Mouse (Mus musculus) liver, embryonic 14 days (tissue): ENCODE data around the gene Olfr896-ps1. TPM values are rescaled to one million over a fixed set of nuclear protein-coding genes. Genes with fewer than 3 reads are reported as not detected.

Source experiments
- polyA plus RNA-seq: library from polyadenylated mRNA; depleted of rRNA; stranded (reverse); fragments of >200 nt; gene quantifications from 2 replicates; pipeline ENCODE4 v1.2.3, GENCODE M21; 2012; rRNA removed

The Olfr896-ps1 gene
- not detected in 2 replicates for polyA plus RNA-seq

DNA sequence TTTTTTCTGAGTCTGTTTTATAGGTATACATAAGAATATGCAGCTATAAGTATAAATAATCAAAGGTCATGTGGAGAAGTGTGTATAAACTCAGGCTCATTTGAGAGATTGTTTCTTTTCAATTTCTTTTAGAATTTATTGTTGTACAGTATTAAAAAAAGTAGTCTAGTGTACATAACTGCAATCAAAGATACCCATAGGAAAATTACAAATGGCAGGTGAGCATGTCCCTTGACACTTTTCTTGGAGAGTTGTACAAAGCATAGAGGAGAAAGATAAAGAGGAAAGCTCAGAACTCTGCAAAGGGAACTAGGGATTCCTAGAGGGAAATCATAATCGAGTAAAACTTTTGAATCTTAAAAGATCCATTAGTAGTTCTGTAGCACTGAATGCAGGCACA is at the start of gene Olfr896-ps1:
Gene Olfr896-ps1, plus strand, starts transcription at position 301 of the 400 bp plus-strand sequence.

DNA sequence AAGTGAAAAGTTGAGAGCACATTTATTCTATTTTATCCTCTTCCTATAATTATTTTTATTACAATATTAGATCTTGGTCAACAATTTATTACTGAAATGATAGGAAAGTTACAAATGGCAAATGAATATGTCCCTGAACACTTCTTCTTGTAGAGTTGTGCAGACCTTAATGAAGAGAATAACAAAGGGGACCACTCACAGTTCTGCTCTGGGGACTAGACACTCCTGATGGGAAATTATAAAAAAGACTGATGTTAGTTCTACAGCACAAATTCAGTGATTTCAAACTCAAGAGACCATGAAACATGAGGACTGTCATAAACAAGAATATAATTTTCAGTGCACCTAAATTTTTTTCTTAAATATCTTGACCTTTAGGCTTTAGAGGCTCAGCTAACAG is 38.4 kb upstream of the Olfr896-ps1 start, which contains the start of gene Olfr143:
Gene Olfr143, plus strand, starts transcription at position 301 of the 400 bp plus-strand sequence.

DNA sequence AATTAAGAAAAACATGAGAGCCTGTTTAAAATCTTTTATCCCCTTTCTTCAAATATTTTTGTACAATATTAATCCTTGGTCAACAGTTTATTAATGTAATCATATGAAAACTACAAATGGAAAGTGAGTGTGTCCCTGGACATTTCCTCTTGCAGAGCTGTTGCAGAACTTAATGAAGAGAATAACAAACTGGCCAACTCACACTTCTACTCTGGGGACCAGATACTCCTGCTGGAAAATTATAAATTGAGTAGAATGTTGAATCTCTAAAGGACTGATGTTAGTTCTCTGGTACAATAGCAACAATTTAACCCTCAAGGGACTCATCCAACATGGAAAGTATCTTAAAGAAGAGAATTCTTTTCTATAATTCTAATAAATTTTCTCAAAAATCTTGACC is 23.4 kb upstream of the Olfr896-ps1 start, which contains the start of gene Olfr895:
Gene Olfr895, plus strand, starts transcription at position 301 of the 400 bp plus-strand sequence.

DNA sequence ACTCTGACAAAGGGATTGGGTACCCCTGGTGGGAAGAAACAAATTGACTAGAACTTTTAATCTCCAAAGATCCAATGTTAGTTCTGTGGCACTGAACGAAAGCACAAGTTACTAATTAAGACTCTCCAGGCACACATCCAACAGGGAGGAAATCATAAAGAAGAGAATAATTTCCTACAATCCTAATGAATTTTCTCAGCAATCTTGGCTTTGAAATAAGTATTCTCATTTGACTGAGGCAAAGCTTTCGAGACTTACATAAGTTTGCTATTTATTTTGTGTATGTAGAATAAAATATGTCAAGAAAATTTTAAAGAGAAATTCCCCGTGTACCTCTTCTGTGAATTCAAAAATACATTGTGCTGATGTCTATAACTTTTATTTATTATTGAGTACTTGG is 37.9 kb downstream of the Olfr896-ps1 start, which contains the start of gene Olfr25:
Gene Olfr25, plus strand, starts transcription at position 301 of the 400 bp plus-strand sequence.

Other genes starting within 250 kb of the Olfr896-ps1 start
- not detected in 2 replicates for gene Olfr884, start 244.6 kb upstream of the Olfr896-ps1 start, polyA plus RNA-seq
- gene Olfr885, start 229.8 kb upstream of the Olfr896-ps1 start, polyA plus RNA-seq = not detected in 2 replicates
- not detected in 2 replicates for gene Olfr887, start 207.0 kb upstream of the Olfr896-ps1 start, polyA plus RNA-seq
- not detected in 2 replicates for gene Olfr888, start 183.0 kb upstream of the Olfr896-ps1 start, polyA plus RNA-seq
- 0.01 TPM in 1 of 2 replicates, not detected in the other for gene Olfr889, start 175.9 kb upstream of the Olfr896-ps1 start, polyA plus RNA-seq
- gene Olfr890, start 148.6 kb upstream of the Olfr896-ps1 start, polyA plus RNA-seq = not detected in 2 replicates
- not detected in 2 replicates for gene Olfr891, start 110.3 kb upstream of the Olfr896-ps1 start, polyA plus RNA-seq
- gene Olfr893, start 82.7 kb upstream of the Olfr896-ps1 start, polyA plus RNA-seq = not detected in 2 replicates
- not detected in 2 replicates for gene Olfr894, start 73.1 kb upstream of the Olfr896-ps1 start, polyA plus RNA-seq
- not detected in 2 replicates for gene Olfr143, start 38.3 kb upstream of the Olfr896-ps1 start, polyA plus RNA-seq
- not detected in 2 replicates for gene Olfr895, start 23.3 kb upstream of the Olfr896-ps1 start, polyA plus RNA-seq
- not detected in 2 replicates for gene Olfr25, start 38.0 kb downstream of the Olfr896-ps1 start, polyA plus RNA-seq
- not detected in 2 replicates for gene Olfr898, start 57.3 kb downstream of the Olfr896-ps1 start, polyA plus RNA-seq
- gene Olfr250, start 75.8 kb downstream of the Olfr896-ps1 start, polyA plus RNA-seq = not detected in 2 replicates
- gene Olfr251, start 86.0 kb downstream of the Olfr896-ps1 start, polyA plus RNA-seq = not detected in 2 replicates
- gene Olfr147, start 110.6 kb downstream of the Olfr896-ps1 start, polyA plus RNA-seq = not detected in 2 replicates
- gene Olfr901, start 138.3 kb downstream of the Olfr896-ps1 start, polyA plus RNA-seq = not detected in 2 replicates
- not detected in 2 replicates for gene Olfr902, start 156.5 kb downstream of the Olfr896-ps1 start, polyA plus RNA-seq
- not detected in 2 replicates for gene Olfr904, start 172.0 kb downstream of the Olfr896-ps1 start, polyA plus RNA-seq
- not detected in 2 replicates for gene Olfr905, start 180.0 kb downstream of the Olfr896-ps1 start, polyA plus RNA-seq
- not detected in 2 replicates for gene Olfr906, start 196.0 kb downstream of the Olfr896-ps1 start, polyA plus RNA-seq
- gene Olfr907, start 204.7 kb downstream of the Olfr896-ps1 start, polyA plus RNA-seq = not detected in 2 replicates
- gene Olfr911-ps1, start 230.5 kb downstream of the Olfr896-ps1 start, polyA plus RNA-seq = not detected in 2 replicates
- not detected in 2 replicates for gene Olfr910, start 246.7 kb downstream of the Olfr896-ps1 start, polyA plus RNA-seq